Mouse (Mus musculus) cerebellum, postnatal 4 days (tissue): ENCODE measurements around the gene Itga5.
"Not testable (repeated sequence)": the region's sequence is repeated elsewhere in the genome, so short reads cannot be mapped to it uniquely, and the experiment has no call there.

Experiments
- DNase-seq, 2 experiments: peaks; one replicate each; pipeline ENCODE4 v3.0.0; 2022; ENCODE audit warnings: low spot score in 2 of 2, mixed read lengths in 1 of 2

The Itga5 gene

GRCm38 (mm10) chr15:103366376-103367149 lies at the start of gene Itga5:
Gene Itga5 (minus strand): TSS chr15:103366763.
- no peak for DNase-seq

DNA sequence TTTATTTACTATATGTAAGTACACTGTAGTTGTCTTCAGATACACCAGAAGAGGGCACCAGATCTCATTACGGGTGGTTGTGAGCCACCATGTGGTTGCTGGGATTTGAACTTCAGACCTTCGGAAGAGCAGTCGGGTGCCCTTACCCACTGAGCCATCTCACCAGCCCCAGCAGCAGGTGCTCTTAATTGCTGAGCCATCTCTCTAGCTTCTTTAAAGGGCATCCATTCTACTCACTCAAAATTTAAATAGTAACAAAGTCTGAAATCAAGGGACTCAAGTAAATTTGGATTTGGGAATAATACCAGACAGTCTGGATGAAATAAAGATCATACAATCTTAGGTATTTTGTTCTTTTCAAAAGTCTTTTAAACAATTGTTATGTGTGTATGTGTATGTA lies 39.0 kb upstream of the Itga5 start:
- not testable (repeated sequence) for DNase-seq

DNA sequence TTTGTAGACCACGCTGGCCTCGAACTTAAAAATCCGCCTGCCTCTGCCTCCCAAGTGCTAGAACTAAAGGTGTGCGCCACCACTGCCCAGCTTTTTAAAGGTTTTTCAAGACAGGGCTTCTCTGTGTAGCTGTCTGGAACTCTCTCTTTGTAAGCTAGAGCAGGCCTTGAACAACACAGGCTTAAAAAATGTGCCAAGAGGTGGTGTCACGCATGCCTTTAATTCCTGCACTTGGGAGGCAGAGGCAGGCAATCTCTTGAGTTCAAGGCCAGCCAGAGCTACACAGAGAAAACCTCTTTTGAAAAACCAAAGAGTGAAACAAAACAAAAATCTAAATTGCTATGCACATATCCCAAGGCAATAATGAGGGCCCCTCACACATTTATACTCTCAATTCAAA lies 34.8 kb upstream of the Itga5 start:
- no peak for DNase-seq

DNA sequence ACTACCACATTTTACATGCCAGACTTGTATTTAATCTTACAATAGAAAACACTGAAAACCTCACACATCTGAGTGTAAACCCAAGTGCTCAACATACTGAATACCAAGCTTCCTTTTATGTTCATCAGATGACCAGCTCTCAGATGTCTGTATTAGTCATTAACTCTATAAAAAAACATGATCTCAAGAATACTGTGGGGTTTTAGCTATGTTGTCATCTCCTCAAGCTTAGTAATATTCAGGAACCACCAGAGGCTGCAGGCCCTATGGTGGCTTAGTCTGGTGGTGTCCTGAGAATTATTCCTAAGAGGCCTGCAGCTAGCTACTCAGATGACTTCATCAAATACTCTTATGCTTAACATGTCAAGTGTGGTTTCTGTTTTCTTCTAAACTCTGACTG lies 27.0 kb upstream of the Itga5 start:
- no peak for DNase-seq

DNA sequence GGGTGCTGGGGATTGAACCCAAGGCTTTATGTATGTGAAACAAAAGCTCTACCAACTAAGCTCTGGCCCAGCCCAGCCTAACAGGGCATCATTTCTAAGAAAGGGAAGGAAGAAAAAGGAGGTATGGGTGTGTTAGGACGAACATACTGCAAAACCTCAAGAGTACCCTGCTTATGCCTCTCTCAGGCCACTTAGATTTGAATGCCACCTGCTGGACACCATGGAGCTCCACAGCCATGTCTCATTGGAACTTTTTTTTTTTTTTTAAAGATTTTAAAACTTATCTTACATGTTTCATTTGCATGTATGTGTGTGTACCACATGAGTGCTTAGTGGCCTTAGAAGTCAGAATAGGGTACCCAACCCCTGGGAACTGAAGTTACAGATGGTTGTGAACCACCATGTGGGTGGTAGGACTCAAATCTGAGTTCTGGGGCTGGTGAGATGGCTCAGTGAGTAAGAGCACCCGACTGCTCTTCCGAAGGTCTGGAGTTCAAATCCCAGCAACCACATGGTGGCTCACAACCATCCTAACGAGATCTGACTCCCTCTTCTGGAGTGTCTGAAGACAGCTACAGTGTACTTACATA lies 22.1 kb upstream of the Itga5 start:
- no peak for DNase-seq

- DNase-seq: no peak
Measured at GRCm38 (mm10) chr15:103383771-103384488, 17.4 kb upstream of the Itga5 start.

- no peak for DNase-seq
Measured at GRCm38 (mm10) chr15:103382795-103383406, 16.3 kb upstream of the Itga5 start.

- DNase-seq: no peak
Measured at GRCm38 (mm10) chr15:103382075-103382474, 15.5 kb upstream of the Itga5 start.

DNA sequence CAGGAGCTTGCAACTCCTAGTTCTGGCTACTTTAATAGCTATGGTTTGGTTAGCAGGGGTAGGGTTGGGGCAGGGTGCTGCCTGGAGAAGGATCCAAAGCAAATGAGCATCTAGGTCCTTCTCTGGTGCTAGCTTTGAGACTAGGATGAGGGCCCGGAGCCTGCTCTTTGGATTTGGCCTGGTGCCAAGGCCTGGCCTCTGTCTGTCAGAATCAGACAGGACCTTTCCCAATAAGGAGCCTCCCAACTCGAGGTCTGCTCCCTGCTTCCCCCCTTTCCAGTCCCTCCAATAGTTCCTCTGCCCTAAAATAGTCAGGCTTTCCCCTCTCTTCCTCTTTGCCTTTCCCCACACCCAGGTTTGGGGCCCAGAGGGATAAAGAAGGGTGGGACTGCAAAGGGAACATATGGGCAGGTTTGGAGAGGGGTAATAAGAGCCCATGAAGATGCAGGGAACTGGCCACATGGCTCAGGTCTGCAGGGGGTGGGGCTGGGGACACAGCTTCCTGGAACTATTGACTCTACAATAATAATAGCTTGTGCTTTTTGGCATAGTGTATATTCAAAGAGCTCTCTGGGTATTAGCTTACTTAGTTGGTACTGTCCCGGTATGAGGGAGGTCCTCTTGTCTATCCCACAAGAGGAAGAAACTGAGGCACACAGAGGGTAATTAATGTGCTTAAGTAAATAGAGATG lies 12.2 kb upstream of the Itga5 start:
- no peak for DNase-seq

DNA sequence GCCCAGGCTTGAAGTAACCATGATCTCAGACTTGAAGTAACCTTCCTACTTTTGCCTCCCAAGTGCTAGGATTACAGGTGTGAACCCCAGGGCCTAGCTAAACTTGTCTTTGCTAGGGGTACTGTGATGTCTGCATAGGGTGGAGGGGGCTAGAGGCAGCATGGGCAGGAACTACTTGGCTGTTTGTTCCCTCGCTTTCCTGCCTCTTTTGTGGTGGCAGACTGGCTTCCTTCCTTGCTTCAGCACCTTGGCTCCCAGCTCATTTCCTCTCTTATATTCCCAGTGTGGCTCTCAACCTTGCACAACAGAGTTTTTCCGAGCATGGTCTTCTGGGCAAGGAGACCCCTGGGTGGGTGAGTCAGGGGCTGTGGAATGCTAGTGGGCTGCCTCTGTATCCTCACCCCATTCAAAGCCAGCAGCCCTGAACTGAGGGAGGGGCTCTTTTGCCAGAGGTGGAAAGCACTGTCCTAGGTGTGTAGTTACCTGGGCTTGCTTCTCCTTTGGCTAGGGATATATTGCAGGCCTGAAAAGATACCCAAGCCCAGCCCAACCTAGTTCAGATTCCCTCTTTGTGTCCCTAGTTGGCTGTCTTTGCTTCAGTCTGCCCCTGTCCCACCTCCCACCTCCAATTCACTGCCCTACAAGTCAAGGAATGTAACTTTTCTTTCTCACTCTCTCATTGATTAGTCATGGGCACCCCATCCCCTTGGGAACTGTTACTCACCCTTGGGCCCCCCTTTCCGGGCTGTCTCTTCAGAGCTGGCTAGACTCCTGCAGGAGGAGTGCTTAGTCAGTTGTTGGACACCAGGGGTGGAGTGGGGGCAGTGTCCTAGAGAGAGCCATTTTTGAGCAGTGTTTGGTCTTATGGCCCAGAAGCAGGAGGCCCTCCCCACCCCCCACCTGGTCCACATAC lies 11.4 kb upstream of the Itga5 start:
- DNase-seq: no peak

- no peak for DNase-seq
Measured at GRCm38 (mm10) chr15:103376837-103377269, 10.3 kb upstream of the Itga5 start.

DNA sequence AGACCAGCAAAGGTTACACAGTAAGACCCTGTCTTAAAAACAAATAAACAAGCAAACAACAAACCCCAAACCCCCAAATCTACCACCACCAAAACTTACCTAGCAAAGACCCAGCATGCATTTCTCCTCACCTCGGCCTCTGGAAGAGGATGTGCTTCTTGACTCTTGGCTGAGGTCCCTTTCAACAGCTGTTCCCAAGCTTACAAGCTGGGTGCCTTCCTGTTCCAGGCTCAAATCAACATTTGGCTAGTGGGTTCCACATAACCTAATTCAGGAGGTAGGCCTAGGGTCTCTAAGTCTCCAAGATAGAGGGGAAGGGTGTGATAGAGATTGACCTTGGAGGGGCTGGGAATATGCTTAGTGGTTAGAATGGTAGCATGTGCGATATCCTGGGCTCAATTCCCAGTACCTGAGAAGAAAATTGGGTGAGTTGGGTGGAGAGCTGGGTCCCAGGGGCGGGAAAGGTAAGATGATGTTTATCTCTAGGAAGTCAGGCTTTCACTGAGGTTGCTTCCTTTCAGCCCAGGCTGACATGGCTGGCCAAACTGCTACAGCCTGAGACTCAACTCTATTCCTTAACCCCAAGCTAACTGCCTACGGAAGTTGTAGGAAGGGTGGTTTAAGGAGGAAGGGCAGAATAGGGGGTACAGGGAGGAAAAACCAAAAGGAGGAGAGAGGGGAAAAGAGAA lies 8.7 kb upstream of the Itga5 start:
- no peak for DNase-seq

DNA sequence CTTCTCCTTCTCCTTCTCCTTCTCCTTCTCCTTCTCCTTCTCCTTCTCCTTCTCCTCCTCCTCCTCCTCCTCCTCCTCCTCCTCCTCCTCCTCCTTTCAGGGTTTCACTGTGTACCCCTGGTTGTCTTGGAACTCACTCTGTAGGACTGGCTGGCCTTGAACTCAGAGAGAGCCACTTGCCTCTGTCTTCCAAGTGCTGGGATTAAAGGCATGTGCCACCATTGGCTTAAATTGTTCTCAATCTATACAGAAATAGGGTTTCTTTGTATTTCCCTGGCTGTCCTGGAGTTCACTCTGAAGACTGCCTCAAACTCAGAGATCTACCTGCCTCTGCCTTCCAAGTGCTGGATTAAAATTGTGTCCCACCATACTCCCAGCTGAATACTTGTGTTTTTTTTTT lies 5.9 kb upstream of the Itga5 start:
- DNase-seq: no peak

DNA sequence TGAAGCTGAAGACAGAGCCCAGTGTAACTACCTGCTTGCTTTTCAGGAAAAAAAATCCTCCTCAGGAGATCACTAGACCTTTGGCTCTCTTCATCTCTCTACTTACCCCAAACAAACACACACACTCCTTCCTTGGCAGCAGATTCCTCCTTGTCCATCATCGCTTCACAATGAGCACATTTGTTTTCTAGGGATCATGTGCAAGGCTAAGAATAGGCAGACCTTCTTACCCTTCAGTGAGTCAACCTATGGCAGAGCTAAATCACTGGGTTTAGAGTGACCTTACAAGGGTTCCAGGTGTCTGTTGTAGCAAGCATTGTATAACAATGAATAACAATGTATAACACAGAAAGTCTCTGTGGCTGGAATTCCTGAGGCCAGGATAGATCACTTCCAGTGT lies 5.2 kb upstream of the Itga5 start:
- DNase-seq: no peak

- DNase-seq: no peak
Measured at GRCm38 (mm10) chr15:103371208-103371607, 4.6 kb upstream of the Itga5 start.

DNA sequence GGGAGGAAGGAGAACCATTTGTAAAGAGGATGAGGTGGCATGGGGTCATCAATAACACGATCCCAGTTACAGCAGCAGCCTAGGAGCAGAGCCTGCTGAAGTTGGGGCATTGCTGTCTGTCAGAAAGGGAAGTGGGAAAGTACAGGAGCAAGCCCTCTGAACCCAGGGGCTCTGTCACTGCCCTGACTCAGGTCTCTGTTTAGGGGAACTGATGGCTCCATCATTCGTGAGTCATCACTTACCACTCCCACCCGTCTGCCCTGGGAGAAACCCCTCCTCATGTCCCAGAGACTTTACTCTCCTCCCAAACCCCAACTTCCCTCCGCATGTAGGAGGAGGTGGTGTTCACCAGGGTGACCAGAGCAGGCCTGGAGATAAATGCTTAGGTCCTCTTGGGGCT lies 3.9 kb upstream of the Itga5 start:
- DNase-seq: no peak

DNA sequence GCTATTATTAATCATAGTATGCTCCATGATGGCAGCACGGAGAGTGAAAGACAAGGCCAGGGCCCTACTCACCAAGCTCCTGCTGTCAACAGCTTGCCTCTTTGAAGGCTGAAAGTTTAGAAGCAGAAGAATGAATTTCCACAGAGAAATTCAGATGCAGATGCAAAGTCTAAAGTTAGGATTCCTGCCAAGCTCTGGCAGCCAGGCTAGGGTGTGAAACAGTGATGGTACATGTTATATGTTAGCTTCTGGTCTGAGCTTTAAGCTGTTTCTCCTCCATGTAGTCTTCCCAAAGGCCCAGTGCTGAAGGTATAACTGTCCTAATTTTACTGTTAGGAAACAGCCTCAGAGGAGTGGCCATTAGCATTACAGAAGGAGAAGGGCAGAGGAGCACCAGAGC lies 2.6 kb upstream of the Itga5 start:
- no peak for DNase-seq

DNA sequence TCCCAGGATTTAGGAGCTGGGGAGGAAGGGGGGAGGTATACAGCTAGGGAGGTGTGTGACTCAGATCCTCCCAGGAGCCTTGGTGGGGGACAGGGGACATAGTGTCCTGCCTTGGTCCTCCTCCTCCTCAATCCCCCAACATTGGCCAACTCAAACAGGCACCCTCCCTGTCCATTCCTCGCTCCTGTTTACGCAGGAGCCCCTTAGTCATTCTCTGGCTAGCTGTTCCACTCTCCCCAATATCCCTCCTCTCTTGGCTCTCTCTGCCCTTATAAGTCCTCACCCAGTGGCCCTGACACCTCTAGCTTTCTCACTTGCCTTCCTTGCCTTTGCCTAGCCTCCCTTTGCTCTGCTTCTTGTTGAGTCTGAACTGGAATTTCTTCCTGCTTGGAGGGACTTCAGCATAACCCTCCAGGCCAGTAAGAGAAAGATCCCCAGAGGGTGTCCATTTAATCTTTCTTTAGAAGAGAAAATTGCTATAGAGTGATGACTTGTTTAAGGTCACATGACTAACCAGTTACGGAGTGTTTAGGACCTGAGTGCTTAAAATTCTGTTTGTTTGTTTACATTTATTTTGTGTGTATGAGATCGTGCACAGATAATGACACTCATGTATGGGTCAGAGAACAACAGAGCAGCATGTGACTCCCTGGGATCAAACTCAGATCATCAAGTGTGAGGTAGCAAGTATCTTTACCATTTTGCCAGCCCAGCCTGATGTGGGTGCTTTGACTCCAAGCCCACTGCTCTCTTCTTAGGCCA lies 1.8 kb upstream of the Itga5 start:
- no peak for DNase-seq
